Mouse (Mus musculus) E14TG2a.4 (cell line): ENCODE results near the gene Pcbd1.

Experiments
- CTCF ChIP-seq: conservative IDR thresholded peaks from 2 replicates; pipeline ENCODE4 v1.5.1; 2014; ENCODE audit warnings: low read length
- POU5F1 ChIP-seq: IDR thresholded peaks from 2 replicates; pipeline ENCODE4 v1.6.1; 2014; ENCODE audit warnings: low read length, borderline replicate concordance

DNA sequence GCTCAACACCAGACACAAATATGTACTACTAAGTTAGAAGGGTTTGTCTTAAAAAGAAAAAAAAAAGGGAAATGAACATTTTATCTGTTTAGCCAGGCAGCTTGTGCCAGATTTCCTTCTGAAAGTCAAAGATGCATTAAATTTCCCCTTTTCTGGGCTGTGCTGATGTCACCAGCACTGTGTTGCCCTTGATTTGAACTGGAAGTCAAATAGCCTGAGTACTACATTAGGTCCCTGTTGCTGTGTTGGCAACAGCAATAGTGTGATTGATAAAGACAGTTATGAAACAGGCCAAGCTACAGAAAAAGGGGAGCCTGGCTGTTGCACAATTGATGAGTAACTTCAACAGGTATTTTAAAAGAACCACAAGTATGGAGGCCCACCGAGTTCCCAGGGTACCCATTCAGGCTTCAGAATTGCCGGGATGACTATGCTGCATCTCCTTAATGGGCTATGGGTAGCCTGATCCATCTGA is 25.2 kb downstream of the Pcbd1 start:
- TF ChIP-seq CTCF (no peak), POU5F1 (no peak)
